Mouse (Mus musculus) megakaryocyte-erythroid progenitor cell, adult 5-6 weeks (primary cell): Measurements from ENCODE around the gene Slc35g2. TPM values are rescaled to one million over a fixed set of nuclear protein-coding genes. Genes with fewer than 3 reads are reported as not detected.

Experiments used
- ATAC-seq: replicated peaks from 2 replicates; pipeline ENCODE4 v1.8.0; 2016; ENCODE audit warnings: mild to moderate bottlenecking, inconsistent platforms; ENCODE audit not compliant: severe bottlenecking, poor library complexity, low FRiP score, low TSS enrichment
- total RNA-seq, 2 experiments: library from RNA; stranded (forward) in 1 of 2; stranded (reverse) in 1 of 2; fragments of 200-1000, 215-1000 nt in 1 of 2; fragments of >200 nt in 1 of 2; fragmentation: Nextera tagmentation in 1 of 2; gene quantifications; 2 replicates each; pipeline ENCODE4 v1.2.3; 2014 to 2017

The Slc35g2 gene
- total RNA-seq, 2 experiments from 2014 or later = not detected

GRCm38 (mm10) chr9:100569798-100570625 lies 878 bp downstream of the Slc35g2 start:
- ATAC-seq = peak; percentile 50

GRCm38 (mm10) chr9:100560251-100560890 lies 10.5 kb downstream of the Slc35g2 start:
- no peak for ATAC-seq

GRCm38 (mm10) chr9:100558991-100559390 lies 11.9 kb downstream of the Slc35g2 start:
- ATAC-seq = no peak

- ATAC-seq = no peak
Measured at GRCm38 (mm10) chr9:100558023-100558573, 12.8 kb downstream of the Slc35g2 start.

- no peak for ATAC-seq
Measured at GRCm38 (mm10) chr9:100555686-100556085, 15.2 kb downstream of the Slc35g2 start.

- ATAC-seq = no peak
Measured at GRCm38 (mm10) chr9:100548313-100548712, 22.6 kb downstream of the Slc35g2 start.

- peak; percentile 45 for ATAC-seq
Measured at GRCm38 (mm10) chr9:100546594-100546910, 24.3 kb downstream of the Slc35g2 start.

- ATAC-seq = peak; percentile 99
Measured at GRCm38 (mm10) chr9:100545715-100546593, 24.9 kb downstream of the Slc35g2 start, which contains the start of gene Nck1. Nck1 (minus strand) TSS chr9:100546134.

GRCm38 (mm10) chr9:100544948-100545714 lies 25.8 kb downstream of the Slc35g2 start:
- peak; percentile 0; the same call in 1 of the 2 replicates for ATAC-seq

- ATAC-seq = peak; percentile 43; the same call in 1 of the 2 replicates
Measured at GRCm38 (mm10) chr9:100535618-100536262, 35.1 kb downstream of the Slc35g2 start.

GRCm38 (mm10) chr9:100534686-100535085 lies 36.2 kb downstream of the Slc35g2 start:
- ATAC-seq = no peak; the same call in 1 of the 2 replicates

GRCm38 (mm10) chr9:100532847-100533505 lies 37.9 kb downstream of the Slc35g2 start:
- ATAC-seq = peak; percentile 64

- no peak for ATAC-seq
Measured at GRCm38 (mm10) chr9:100531296-100531695, 39.6 kb downstream of the Slc35g2 start.

- no peak for ATAC-seq
Measured at GRCm38 (mm10) chr9:100525225-100525624, 45.7 kb downstream of the Slc35g2 start.

GRCm38 (mm10) chr9:100522029-100522428 lies 48.9 kb downstream of the Slc35g2 start:
- ATAC-seq = no peak

- ATAC-seq = peak; percentile 74
Measured at GRCm38 (mm10) chr9:100520586-100520985, 50.3 kb downstream of the Slc35g2 start.

- 0 out of 2 replicates have a peak, but pooled peaks have one; percentile 34 for ATAC-seq
Measured at GRCm38 (mm10) chr9:100520012-100520411, 50.9 kb downstream of the Slc35g2 start.

- ATAC-seq = no peak
Measured at GRCm38 (mm10) chr9:100507581-100507980, 63.3 kb downstream of the Slc35g2 start.
